Mouse (Mus musculus) retina, postnatal 1 day (tissue): ENCODE results near the gene Oprl1.

ENCODE experiments used
- DNase-seq: peaks from one replicate; pipeline ENCODE4 v3.0.0-alpha.2; 2012

Gene Oprl1

DNA sequence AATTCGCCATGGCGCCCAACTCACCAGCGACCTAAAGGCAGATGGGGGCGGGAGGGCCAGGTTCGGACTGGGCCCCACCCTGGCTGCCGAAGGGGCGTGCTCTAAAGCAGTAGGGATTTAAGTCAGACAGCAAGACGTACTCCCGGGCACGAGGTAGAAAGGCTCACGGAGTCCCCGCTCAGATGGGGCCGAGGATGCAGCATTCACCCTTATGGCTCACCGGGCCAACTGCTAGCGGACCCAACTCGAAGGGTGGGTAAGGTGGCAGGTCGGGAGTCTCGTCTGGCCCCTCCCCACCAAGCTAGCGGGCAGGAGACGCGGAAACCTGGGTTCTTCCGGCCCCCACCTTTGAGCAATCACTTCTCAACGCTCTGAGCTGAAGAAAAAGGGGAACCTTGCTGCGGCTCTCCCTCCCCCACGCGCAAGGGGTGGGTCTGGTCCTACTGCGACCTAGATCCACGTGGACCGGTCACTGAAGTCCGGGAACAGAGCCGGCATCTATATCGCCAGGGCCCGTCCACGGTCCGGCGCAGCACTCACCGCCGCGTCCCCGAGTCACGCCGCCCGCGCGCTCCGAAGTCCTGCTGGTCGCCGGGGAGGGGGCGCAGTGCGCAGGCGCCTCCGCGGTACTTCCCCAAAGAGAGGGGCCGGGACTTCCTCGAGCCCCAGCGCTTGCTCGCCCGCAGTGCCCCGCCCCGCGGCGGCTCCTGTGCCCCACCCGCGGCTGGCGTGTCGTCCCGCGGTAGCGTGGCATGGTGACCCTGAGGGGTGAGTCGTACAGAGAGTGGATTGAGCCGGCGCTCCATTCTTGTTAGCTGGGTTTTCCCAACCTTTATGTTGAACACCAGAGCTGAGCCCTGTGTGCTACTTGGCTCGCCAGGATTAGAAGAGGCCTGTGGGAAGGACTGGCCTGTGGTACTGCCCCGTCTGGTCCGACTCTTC, 21.2 kb upstream of the Oprl1 start, which contains the start of gene Rgs19:
TSS of gene Rgs19 (minus strand) at position 639 of the 942 bp plus-strand sequence.
- DNase-seq: peak; percentile 85

DNA sequence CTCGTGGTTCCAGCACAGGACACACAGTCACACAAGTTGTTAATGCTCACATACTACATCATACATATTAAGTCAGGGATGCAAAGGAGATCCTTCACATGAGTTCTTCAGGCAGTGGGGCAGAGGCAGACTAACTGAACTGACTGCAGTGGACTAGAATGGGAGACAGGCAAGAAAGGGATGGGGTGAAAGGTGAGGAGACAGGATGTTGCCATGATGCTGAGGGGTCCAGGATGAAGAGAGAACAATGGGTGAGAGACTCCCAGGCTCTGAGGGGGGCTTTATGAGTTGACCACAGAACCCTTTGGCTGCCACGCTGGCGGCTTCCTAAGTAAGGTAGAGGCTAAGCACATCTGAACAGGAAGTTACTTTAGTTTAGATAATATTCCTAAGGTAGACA, 20.2 kb upstream of the Oprl1 start:
- no peak for DNase-seq

DNA sequence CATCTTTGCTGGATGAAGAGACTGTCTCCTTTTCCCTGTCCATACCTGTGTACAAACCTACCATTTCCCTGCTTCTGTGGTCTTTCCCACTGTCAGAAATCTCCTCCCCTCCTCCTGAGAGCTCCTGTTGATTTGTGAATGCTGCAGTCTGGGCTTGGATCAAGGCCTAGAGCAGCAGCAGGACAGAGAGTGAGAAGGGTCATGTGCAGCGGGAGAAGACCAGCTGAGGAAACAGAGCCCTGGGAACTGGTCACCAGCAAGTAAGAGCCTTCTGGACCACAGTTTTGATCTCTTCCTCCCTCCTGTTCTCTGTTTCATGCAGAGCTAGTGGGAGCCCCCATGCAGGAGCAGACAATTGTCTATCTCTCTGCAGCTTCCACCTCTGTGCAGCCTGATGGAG, 19.0 kb upstream of the Oprl1 start:
- no peak for DNase-seq

- DNase-seq: no peak
Observed at GRCm38 (mm10) chr2:181696801-181697420, 17.9 kb upstream of the Oprl1 start.

GRCm38 (mm10) chr2:181698241-181698640, 16.6 kb upstream of the Oprl1 start, which contains the start of gene Lkaaear1:
Lkaaear1 (minus strand) TSS chr2:181698442.
- DNase-seq: peak; percentile 27

GRCm38 (mm10) chr2:181706668-181707067, 8.1 kb upstream of the Oprl1 start:
- peak; percentile 42 for DNase-seq

DNA sequence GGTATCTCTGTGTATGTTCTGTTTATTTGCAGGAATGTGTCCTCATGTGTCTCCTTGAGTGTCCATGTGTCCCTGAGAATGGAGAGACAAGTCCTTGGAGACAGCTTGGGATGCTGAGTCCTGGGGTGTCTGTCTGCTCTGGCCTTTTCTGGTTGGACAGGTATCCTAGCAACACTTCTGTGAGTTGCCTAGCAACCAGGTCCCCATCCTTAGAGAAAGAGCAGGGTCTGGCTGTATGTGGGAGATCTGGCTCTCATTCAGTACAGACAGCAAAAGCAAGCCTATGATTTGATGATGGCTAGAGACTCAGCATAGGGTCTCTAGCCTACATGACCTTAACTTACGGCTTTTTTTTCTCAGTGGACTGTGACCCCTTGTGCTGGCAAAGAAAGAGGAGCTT, 1.1 kb upstream of the Oprl1 start:
- DNase-seq: peak; percentile 51

GRCm38 (mm10) chr2:181715382-181715781, 566 bp downstream of the Oprl1 start:
- no peak for DNase-seq

DNA sequence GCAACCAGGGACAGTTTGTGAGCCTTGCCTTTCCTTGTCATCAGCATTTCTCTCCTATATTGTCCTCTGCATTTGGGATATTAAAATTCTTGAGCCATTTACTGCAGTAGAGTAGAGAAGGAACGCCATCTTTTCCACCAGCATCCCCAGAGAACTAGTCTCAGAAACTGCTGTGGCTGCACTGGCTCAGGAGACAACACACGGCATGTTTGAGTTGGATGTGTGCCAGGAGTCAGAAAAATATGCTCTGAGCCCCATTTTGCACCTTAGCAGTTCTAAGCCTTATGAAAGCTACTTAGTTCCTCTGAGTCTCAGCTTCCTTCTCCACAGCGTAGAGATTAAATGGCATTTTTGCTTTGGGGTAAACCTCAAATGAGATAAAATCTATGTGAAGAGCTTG, 2.2 kb downstream of the Oprl1 start:
- no peak for DNase-seq

DNA sequence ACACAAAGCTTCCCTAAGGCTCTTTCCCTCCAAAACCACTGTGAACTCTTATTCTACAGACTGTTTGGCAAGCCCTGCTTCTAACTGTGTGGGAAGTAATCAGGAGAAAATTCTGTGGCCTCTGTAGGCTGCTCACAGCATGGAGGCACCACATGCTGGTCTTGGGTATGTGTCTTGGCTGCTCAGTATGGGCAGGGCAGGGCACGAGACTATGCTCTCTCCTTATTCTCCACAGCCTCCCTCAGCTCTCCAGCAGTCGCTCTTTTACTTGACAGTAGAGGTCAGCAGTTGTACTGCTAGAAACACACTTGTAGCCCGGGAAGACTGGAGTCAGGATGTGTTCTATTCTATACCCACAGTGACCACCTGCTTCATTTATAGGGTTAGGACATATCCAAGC, 5.2 kb downstream of the Oprl1 start:
- no peak for DNase-seq

DNA sequence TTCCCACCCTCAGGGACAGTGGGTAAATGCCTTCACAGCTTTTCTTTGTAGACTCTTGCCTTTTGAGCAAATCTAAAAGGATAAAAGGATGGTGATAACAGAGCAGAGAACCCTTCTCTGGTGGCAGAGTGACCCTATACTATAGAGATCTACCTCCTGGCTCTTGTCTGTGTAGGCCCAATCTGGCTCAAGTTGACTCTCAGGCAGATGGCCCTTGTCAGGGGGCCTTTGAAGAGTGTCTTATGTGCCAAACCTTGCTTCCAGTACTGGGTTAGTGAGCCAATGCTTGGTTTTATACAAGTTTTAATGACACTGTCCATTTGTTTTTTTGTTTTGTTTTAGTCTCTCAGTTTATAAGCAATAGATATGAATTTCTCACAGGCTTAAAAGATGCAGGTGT, 6.4 kb downstream of the Oprl1 start:
- DNase-seq: no peak

DNA sequence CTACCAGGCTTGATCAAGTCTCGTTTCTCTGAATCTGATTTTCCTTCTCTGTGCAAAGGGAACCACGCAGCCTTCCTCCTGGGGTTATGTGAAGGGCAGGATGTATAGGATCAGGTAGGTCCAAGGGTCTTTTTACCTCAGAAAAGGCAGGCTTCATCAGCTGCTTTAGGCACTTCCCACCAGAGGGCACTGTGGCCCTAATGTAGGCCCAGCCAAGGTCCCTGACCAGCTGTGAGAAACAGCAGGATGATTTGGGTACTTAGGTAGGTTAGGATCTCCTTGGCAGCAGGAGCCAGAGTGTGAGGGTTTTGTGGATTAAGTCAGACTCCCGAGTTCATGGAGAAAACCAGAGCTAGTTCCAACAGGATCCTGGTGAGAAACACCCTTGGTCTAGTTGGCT, 7.4 kb downstream of the Oprl1 start:
- peak; percentile 71 for DNase-seq

GRCm38 (mm10) chr2:181727659-181728262, 12.9 kb downstream of the Oprl1 start:
- DNase-seq: peak; percentile 7

DNA sequence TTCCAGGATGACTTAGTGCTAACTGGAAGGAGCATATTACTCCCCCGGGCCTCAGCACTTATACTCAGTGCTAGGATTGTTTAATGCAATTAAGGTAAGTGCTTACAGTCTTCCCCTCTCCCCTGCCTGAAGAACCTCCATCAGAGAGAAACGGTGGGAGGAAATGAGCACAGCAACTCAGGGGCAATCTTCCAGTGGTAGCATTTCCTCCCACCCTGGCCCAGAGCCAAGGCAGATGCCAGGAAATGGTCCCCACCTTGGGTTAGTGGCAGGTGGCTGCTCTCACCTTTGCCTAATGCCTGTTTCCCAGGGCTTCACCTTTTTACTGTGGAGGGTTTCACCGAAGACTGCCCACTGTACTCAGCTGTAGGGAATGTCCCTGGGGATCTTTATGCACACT, 15.2 kb downstream of the Oprl1 start:
- peak; percentile 23 for DNase-seq

- no peak for DNase-seq
Observed at GRCm38 (mm10) chr2:181752626-181753025, 37.8 kb downstream of the Oprl1 start.

- no peak for DNase-seq
Observed at GRCm38 (mm10) chr2:181758147-181758725, 43.4 kb downstream of the Oprl1 start.

- DNase-seq: peak; percentile 90
Observed at GRCm38 (mm10) chr2:181759041-181759440, 44.2 kb downstream of the Oprl1 start.

DNA sequence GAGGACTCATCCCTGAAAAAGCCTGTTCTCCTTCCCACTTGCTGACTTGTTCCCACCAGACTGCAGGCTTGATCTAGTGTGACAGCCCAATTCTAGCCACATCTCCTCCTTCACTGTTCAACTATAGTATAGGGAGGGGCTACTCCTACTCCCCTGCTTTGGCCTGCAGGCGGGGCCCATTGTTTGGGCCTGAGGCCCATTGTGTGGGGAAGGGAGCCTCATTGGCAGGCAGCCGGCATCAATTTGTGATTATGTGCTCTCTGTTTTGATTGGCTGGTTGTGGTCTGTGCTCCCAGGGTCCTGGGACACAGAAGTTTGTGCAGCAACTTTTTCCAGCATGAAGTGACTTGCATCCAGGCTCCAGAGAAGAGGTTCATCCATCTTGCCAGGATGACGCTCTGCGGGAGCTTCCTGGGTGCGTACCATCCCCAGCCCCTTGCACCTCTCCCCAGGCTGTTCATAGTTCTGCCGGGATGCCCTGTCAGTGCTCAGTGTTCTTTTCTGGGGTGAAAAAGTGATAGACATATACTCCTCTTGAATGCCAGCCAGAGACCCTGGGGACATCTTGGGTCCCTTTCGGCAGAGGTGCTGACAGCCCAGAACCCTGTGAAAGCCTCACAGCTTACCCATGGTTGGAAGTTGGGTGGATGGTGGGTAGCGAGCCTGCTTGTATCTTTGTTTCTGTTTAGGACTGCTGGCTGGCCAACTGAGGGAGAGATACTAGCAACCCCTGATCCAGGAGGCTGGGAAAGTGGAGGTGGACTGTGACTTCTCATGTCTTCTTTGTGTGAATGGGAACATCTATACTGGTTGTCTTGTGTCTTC, 48.4 kb downstream of the Oprl1 start, which contains the start of gene Myt1:
TSS of gene Myt1 (plus strand) at position 327 of the 825 bp plus-strand sequence.
- DNase-seq: peak; percentile 88

DNA sequence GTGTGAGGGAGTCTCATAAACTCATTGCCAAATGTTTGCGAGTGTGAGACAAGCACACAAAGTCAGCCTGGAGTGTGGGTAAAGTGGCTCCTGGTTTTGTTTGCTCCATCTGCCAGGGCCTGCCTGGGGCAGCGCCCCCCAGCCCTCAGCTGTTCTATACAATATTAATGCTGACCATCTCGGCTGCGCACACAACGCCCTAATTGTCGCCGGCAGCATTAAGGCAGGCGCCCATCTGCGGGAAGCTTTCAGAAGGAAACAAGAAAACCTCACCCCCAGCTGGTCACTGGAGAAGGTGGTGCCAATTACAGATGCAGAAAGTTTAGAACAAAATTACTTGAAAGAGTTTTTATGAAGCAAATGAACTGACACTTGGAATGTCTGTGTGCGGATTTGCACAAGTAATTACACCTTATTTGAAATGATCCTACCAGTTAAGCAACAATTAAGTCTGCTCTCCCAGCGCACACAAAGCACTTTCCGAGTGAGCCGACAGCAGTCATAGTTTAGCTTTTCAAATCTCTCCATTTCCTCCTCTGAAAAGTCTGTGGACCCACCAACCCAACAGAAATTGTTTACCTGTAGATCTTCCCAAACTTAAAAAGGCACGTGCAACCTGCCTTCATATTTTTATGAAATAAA, 49.2 kb downstream of the Oprl1 start:
- peak; percentile 86 for DNase-seq

- peak; percentile 79 for DNase-seq
Observed at GRCm38 (mm10) chr2:181764600-181764999, 49.8 kb downstream of the Oprl1 start.

DNA sequence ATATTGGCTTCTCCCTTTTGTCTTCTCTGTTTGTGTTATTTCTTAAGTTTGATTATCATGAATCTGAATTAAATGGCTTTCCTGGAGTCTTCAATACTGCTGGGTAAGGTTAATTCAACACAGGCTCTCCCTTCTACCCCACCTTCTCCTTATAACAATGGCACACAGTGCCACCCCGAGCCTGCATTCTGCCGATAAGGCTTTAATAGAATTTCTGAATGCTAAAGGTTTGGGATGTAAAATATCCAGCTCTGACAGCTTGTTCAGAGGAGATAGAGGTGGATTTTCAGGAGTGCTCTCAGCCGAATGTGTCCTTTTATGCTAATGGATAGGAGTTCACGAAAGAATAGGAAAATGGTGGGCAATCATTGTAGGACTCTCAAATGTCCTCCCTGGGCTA, 50.4 kb downstream of the Oprl1 start:
- no peak for DNase-seq
